Mouse (Mus musculus): ENCODE data around the gene Hmgn1.
"Not testable (repeated sequence)": the region's sequence is repeated elsewhere in the genome, so short reads cannot be mapped to it uniquely, and the experiment has no call there.

Gene Hmgn1

GRCm38 (mm10) chr16:96127657-96128344, at the start of gene Hmgn1:
Gene Hmgn1 (minus strand): TSS chr16:96127729.
- peak; percentile 73 to 90 for DNase-seq (ENCODE audit: low spot score in 2 of 2)

GRCm38 (mm10) chr16:96175399-96175798, 47.9 kb upstream of the Hmgn1 start:
- no peak for DNase-seq (ENCODE audit: low spot score in 2 of 2)

GRCm38 (mm10) chr16:96173648-96174047, 46.1 kb upstream of the Hmgn1 start:
- no peak for DNase-seq (ENCODE audit: low spot score in 2 of 2)

- DNase-seq (ENCODE audit: low spot score in 2 of 2): no peak
These were observed 41.3 kb upstream of the Hmgn1 start for GRCm38 (mm10) chr16:96168837-96169236.

- no peak for DNase-seq (ENCODE audit: low spot score in 2 of 2)
These were observed 38.3 kb upstream of the Hmgn1 start for GRCm38 (mm10) chr16:96165723-96166264.

GRCm38 (mm10) chr16:96161336-96161735, 33.8 kb upstream of the Hmgn1 start:
- DNase-seq (ENCODE audit: low spot score in 2 of 2): no peak

GRCm38 (mm10) chr16:96160927-96161326, 33.4 kb upstream of the Hmgn1 start:
- no peak for DNase-seq (ENCODE audit: low spot score in 2 of 2)

GRCm38 (mm10) chr16:96159794-96160346, 32.3 kb upstream of the Hmgn1 start:
- no peak for DNase-seq (ENCODE audit: low spot score in 2 of 2)

- peak; percentile 25 to 60 for DNase-seq (ENCODE audit: low spot score in 2 of 2)
These were observed 31.7 kb upstream of the Hmgn1 start for GRCm38 (mm10) chr16:96159091-96159731.

GRCm38 (mm10) chr16:96158511-96159080, 31.1 kb upstream of the Hmgn1 start:
- DNase-seq (ENCODE audit: low spot score in 2 of 2): no peak

- DNase-seq (ENCODE audit: low spot score in 2 of 2): no peak
These were observed 29.6 kb upstream of the Hmgn1 start for GRCm38 (mm10) chr16:96157171-96157570.

GRCm38 (mm10) chr16:96156019-96156418, 28.5 kb upstream of the Hmgn1 start:
- no peak for DNase-seq (ENCODE audit: low spot score in 2 of 2)

- no peak for DNase-seq (ENCODE audit: low spot score in 2 of 2)
These were observed 26.9 kb upstream of the Hmgn1 start for GRCm38 (mm10) chr16:96154476-96154875.

- DNase-seq (ENCODE audit: low spot score in 2 of 2): peak; percentile 50 to 82
These were observed 24.0 kb upstream of the Hmgn1 start for GRCm38 (mm10) chr16:96151551-96151950.

- no peak for DNase-seq (ENCODE audit: low spot score in 2 of 2)
These were observed 23.5 kb upstream of the Hmgn1 start for GRCm38 (mm10) chr16:96150995-96151394.

- no peak for DNase-seq (ENCODE audit: low spot score in 2 of 2)
These were observed 21.8 kb upstream of the Hmgn1 start for GRCm38 (mm10) chr16:96149311-96149710.

- DNase-seq (ENCODE audit: low spot score in 2 of 2): no peak
These were observed 21.3 kb upstream of the Hmgn1 start for GRCm38 (mm10) chr16:96148834-96149233.

GRCm38 (mm10) chr16:96145814-96146213, 18.3 kb upstream of the Hmgn1 start:
- no peak for DNase-seq (ENCODE audit: low spot score in 2 of 2)

GRCm38 (mm10) chr16:96145110-96145800, 17.7 kb upstream of the Hmgn1 start, which contains the start of gene Wrb:
Gene Wrb (plus strand): TSS chr16:96145407.
- DNase-seq (ENCODE audit: low spot score in 2 of 2): peak; percentile 96 to 99

- not testable (repeated sequence) for DNase-seq (ENCODE audit: low spot score in 2 of 2)
These were observed 17.2 kb upstream of the Hmgn1 start for GRCm38 (mm10) chr16:96144748-96145109.

- no peak for DNase-seq (ENCODE audit: low spot score in 2 of 2)
These were observed 937 bp upstream of the Hmgn1 start for GRCm38 (mm10) chr16:96128466-96128865.

GRCm38 (mm10) chr16:96127288-96127656, 257 bp downstream of the Hmgn1 start:
- no peak for DNase-seq (ENCODE audit: low spot score in 2 of 2)
